Mouse (Mus musculus) heart, postnatal 0 days (tissue): ENCODE measurements around the gene Cerk. TPM values are rescaled to one million over a fixed set of nuclear protein-coding genes. Genes with fewer than 3 reads are reported as not detected.
A peak's percentile ranks its signal among the peaks of the same experiment; 100 is the strongest.
"Not testable (repeated sequence)": the region's sequence is repeated elsewhere in the genome, so short reads cannot be mapped to it uniquely, and the experiment has no call there.

Source experiments
- ATAC-seq: fragments of 200-750 bp; cut with Nextera tagmentation; 2 replicates; pipeline ENCODE4 v1.8.0; 2017; ENCODE audit warnings: low read depth, moderate number of reproducible peaks, moderate library complexity; ENCODE audit not compliant: insufficient read depth
- DNase-seq: peaks from one replicate; pipeline ENCODE4 v3.0.0-alpha.2; 2016; ENCODE audit warnings: low spot score
- H3K27ac ChIP-seq: fragments of 300-500 bp; sonication (generic); 2 replicates; pipeline ENCODE4 v1.5.1; 2014; ENCODE audit warnings: low read depth, mild to moderate bottlenecking
- H3K27me3 ChIP-seq: fragments of 300-500 bp; sonication (generic); 2 replicates; pipeline ENCODE4 v1.6.1; 2014; ENCODE audit warnings: low read length, mixed read lengths; ENCODE audit not compliant: control insufficient read depth, insufficient read depth
- H3K36me3 ChIP-seq: fragments of 300-500 bp; sonication (generic); replicated peaks from 2 replicates; pipeline ENCODE4 v1.6.1; 2014; ENCODE audit warnings: low read length, mixed read lengths; ENCODE audit not compliant: control insufficient read depth, insufficient read depth
- H3K4me1 ChIP-seq: fragments of 300-500 bp; sonication (generic); 2 replicates; pipeline ENCODE4 v1.6.1; 2014; ENCODE audit warnings: antibody characterized with exemption; ENCODE audit not compliant: control insufficient read depth, insufficient read depth
- H3K4me2 ChIP-seq: fragments of 300-500 bp; sonication (generic); 2 replicates; pipeline ENCODE4 v1.6.1; 2014; ENCODE audit warnings: low read depth, mild to moderate bottlenecking, low read length, moderate library complexity
- H3K4me3 ChIP-seq: fragments of 300-500 bp; sonication (generic); 2 replicates; pipeline ENCODE4 v1.5.1; 2014; ENCODE audit warnings: low read depth, low read length
- H3K9ac ChIP-seq: fragments of 300-500 bp; sonication (generic); replicated peaks from 2 replicates; pipeline ENCODE4 v1.6.1; 2014; ENCODE audit warnings: low read depth, low read length, mixed read lengths
- H3K9me3 ChIP-seq: fragments of 300-500 bp; sonication (generic); replicated peaks from 2 replicates; pipeline ENCODE4 v1.6.1; 2016; ENCODE audit warnings: low read length; ENCODE audit not compliant: control insufficient read depth
- CTCF ChIP-seq: IDR thresholded peaks from 2 replicates; pipeline ENCODE4 v1.5.1; 2016; ENCODE audit warnings: antibody characterized with exemption, control low read depth, low read depth
- EP300 ChIP-seq: IDR thresholded peaks from 2 replicates; pipeline ENCODE4 v1.6.1; 2016; ENCODE audit warnings: antibody characterized with exemption, low read depth
- WGBS: fragments of 180-500 bp; shearing (Covaris S2); extraction: QIAGEN DNeasy Blood & Tissue Kit; methylation state at CpG from one replicate; pipeline ENCODE4 v1.1.7; 2014; 5-methylcytosine and 5-hydroxymethylcytosine counted together
- polyA plus RNA-seq: library from polyadenylated mRNA; unstranded; fragments of >200 nt; fragmentation: Nextera tagmentation; extraction: Ambion mirVana; gene quantifications from 2 replicates; pipeline ENCODE4 v1.2.1, GENCODE M21; 2015
- total RNA-seq: library from RNA; depleted of rRNA; stranded (reverse); fragments of >200 nt; gene quantifications from 2 replicates; pipeline ENCODE4 v1.2.3, GENCODE M21; 2014; ENCODE audit warnings: low replicate concordance

The Cerk gene
- total and polyA plus RNA-seq, 2 experiments from 2014 or later, result 14.5 to 25.3 TPM

DNA sequence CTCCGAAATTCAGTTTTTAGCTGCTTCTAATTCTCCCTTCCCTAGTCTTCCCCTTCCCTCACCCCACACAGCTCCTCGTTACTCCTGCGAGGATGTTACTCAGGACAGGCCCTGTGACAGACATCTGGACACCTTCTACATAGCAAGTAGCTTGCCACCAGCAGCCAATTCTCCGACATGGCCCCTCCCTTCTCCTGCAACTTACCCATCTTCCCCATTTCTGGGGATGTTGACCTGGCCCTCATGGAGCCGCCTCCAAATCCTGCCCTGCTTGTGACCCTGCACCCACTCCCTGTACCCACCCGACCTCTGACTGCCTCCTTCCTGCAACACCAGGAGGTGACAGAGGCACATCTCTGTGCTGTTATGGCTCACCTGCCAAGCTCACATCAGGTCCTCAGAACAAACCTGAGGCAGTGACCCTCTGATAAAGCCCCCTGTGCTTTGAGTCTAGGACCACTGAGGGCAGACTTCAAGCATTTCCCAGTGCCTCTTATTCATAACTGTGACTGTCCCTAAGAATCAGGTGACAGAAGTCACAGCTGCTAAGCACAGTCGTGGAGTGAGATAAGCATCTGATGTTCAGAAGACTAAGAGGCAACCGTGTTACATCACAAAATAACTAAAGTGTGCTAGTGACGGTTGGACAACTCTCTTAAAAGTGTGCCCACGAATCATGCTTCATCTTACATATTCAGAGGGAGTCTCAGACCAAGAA lies 18.0 kb downstream of the Cerk start:
- no peak for ATAC-seq

DNA sequence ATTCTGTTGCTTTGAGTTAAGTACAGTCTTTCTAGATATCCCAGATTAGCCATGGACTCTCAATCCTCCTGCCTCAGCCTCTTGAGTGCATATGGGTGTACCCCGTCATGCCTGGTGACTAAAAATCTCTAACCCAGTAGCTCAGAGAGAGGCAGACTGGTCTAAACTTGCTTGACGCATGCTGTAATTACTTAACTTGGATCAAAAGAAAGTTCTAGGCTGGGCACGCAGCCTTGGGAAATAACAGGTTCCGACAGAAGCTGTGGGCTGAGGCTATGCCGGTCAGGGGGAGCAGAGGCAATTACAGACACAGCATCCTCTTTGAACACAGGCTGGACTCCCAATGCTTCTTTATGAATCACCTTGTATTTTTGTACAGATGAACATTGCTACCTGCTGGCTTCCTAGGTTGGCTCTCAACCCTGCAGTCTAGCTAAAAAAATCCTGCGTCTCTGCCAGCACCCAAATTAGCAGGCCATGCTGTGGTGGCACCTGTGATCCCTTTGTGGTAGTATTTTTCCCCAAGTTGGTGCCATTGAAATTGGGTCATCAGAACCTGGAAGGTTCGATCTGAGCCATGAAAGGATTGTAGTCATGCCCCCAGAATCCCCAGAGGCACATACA lies 18.8 kb downstream of the Cerk start:
- Histone ChIP-seq H3K27me3 (no peaks in the 10 kb centered on the region), H3K9ac (no peak overlapping the region), H3K4me2 (no peak overlapping the region), H3K27ac (no peak overlapping the region), H3K4me1 (peaks cover 48% of the 10 kb centered on the region), H3K36me3 (peaks cover 28% of the 10 kb centered on the region), H3K4me3 (no peak overlapping the region), H3K9me3 (no peaks in the 10 kb centered on the region)
- 91% methylated on average over 7 of the region's 7 CpGs for WGBS
- TF ChIP-seq CTCF (no peak), EP300 (no peak)
- DNase-seq, result no peak
- no peak for ATAC-seq

More for the DNA sequence above, 18.0 kb downstream of the Cerk start:
- no peak for DNase-seq
- Histone ChIP-seq H3K4me3 (no peak overlapping the region), H3K27ac (peak overlapping the region; percentile 76), H3K9me3 (no peaks in the 10 kb centered on the region), H3K36me3 (peaks cover 22% of the 10 kb centered on the region), H3K27me3 (no peaks in the 10 kb centered on the region), H3K4me2 (no peak overlapping the region), H3K4me1 (peaks cover 56% of the 10 kb centered on the region), H3K9ac (no peak overlapping the region)
- 66% methylated on average over 10 of the region's 10 CpGs for WGBS
- TF ChIP-seq EP300 (no peak), CTCF (no peak)

DNA sequence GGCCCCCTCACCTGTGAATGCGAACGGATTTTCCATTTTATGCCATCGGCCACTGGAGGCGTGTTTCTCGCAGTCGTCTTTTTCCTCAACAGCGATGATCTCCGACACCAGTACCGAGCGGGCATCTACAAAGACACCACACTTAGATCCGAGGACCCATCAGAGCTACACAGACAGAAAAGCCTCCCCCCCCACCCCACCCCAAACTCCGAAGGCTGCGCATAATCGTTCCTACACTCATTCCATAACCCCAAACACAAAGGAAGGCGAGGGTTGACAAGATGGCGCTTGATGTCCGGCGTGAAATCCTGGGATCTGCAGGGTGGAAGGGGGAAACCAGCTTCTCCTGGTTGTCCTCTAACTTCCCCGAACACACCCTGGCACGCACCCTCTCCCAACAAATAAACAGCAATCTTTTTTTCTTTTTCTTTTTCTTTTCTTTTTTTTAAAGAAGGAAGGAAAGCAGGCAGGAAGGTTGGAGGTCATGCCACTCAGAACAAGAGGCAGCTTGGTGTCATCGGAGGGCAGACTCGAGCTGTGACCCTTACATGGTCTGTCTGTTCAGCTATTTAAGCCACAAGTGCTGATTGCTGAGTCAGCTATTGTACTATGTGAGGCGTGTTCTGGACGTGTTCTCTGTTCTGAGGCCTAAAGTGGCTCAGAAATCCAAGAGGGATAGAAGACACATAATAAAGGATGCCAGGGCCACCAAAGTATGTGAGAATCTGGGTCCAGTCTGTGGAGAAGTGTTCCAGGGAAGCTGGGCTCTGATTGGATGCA lies 19.9 kb downstream of the Cerk start:
- WGBS, result 86% methylated on average over 22 of the region's 24 CpGs
- H3K9ac ChIP-seq, result no peak overlapping the region
- no peaks in the 10 kb centered on the region for H3K9me3 ChIP-seq
- TF ChIP-seq CTCF (no peak), EP300 (no peak)
- H3K4me2 ChIP-seq, result no peak overlapping the region
- ATAC-seq (no peak), DNase-seq (no peak)
- H3K36me3 ChIP-seq, result peaks cover 39% of the 10 kb centered on the region
- H3K27me3 ChIP-seq, result no peaks in the 10 kb centered on the region
- no peak overlapping the region for H3K4me3 ChIP-seq
- peaks cover 36% of the 10 kb centered on the region for H3K4me1 ChIP-seq
- no peak overlapping the region for H3K27ac ChIP-seq

DNA sequence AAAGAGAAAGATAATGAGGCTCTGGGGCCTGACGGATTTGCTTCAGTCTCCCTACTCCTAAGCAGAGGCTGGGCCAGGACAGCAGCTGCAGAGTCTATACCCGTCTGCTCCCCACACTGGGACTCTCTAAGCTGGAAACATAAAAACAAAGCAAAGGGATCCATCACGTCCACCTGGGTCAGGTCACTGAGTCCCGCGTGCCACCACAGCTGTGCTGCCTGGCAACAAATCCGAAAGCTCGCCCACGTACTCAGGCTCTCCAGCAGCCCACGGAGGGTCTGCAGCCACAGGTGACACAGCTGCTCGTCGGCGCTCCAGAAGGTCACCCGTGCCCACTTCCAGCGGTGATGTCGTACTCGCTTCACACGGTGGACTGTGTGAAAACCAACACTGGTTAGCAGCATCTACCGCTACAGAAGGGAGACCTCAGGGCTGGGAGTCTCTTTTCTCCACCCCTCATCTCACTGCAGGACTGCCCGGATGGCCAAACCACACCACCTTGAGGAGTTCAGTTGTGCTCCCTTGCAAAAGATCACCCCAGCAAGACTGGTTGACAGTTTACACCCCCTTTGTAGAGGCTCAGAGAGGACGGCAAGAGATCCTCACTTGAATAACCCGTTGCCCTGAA lies 21.1 kb downstream of the Cerk start:
- DNase-seq (no peak), ATAC-seq (no peak)
- WGBS, result 80% methylated on average over 21 of the region's 21 CpGs
- no peak for TF ChIP-seq CTCF
- TF ChIP-seq EP300, result no peak
- H3K4me2 ChIP-seq, result no peak overlapping the region
- no peak overlapping the region for H3K9ac ChIP-seq
- no peak overlapping the region for H3K27ac ChIP-seq
- H3K4me3 ChIP-seq, result no peak overlapping the region
- peaks cover 26% of the 10 kb centered on the region for H3K4me1 ChIP-seq
- no peaks in the 10 kb centered on the region for H3K27me3 ChIP-seq
- H3K36me3 ChIP-seq, result peaks cover 40% of the 10 kb centered on the region
- H3K9me3 ChIP-seq, result no peaks in the 10 kb centered on the region

DNA sequence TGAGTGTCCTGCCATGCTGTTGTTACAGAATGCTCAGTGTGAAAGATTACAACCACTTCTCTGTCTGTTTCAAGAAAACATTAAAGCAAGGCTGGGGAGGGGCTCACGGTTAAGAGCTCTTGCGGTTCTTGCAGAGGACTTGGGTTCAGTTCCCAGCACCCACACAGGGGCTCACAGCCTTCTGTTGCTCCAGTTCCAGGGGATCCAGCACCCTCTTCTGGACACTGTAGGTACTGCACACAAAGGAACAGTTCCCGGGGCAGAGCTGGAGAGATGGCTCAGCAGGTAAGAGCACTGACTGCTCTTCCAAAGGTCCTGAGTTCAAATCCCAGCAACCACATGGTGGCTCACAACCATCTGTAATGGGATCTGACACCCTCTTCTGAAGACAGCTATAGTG lies 24.1 kb downstream of the Cerk start:
- ATAC-seq, H3K4me1 ChIP-seq, DNase-seq, H3K4me3 ChIP-seq, H3K27ac ChIP-seq, H3K9ac ChIP-seq, H3K9me3 ChIP-seq, H3K27me3 ChIP-seq, H3K4me2 ChIP-seq: not testable (repeated sequence)
- H3K36me3 ChIP-seq, result peaks cover 52% of the 10 kb centered on the region
- 100% methylated on average over 3 of the region's 3 CpGs for WGBS
